Mouse (Mus musculus): Measurements from ENCODE around the gene Olfr71. TPM values are rescaled to one million over a fixed set of nuclear protein-coding genes. Genes with fewer than 3 reads are reported as not detected.

The Olfr71 gene
- polyA plus RNA-seq (2012; rRNA removed): not detected in 2 replicates

DNA sequence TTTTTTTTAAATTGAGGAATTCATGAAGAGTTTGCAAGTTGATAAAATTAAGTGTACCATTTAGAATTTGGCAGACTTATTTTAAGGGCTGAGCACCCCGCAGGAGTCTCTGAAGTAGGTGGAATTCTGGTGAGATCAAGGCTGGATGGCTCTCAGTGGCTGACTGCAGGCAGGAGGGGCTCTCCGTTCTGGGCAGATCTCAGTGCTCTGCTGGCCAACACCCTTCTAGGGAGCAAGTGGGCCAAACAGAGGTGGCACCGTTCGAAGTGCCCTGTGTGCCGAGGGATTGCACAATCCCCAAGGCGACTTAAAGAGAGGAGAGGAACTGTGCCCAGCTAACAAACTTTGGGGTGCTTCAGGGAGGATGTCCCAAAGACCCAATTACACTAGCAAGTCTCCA, at the start of gene Olfr71:
Gene Olfr71, minus strand, starts transcription at position 387 of the 400 bp plus-strand sequence.

GRCm38 (mm10) chr4:43729794-43730550, 19.9 kb upstream of the Olfr71 start, which contains the start of gene Spaar:
Gene Spaar (plus strand): TSS chr4:43730034.

DNA sequence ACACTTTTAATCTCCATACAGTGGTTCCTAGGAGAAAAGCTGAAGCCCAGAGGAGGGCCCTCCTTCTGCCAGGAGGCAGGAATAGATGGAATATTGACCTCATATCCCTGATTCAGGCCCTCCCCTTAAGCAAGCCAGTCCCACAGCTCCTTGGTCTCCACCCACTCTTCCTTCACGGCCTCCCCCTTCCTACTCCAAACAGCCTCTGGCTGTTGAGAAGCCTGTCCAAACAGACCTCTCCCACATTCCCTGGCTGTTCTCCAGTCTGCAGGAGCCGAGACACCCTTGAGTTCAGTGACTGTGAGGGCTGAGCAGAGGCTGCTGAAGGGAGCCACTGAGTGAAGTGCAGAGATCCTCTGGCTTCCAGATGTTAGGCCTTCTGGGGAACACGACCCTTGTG, 16.9 kb upstream of the Olfr71 start, which contains the start of gene Hrct1:
Gene Hrct1, plus strand, starts transcription at position 194 of the 400 bp plus-strand sequence.

GRCm38 (mm10) chr4:43700707-43701106, 9.3 kb downstream of the Olfr71 start, which contains the start of gene Olfr70:
Gene Olfr70 (minus strand): TSS chr4:43700807.

DNA sequence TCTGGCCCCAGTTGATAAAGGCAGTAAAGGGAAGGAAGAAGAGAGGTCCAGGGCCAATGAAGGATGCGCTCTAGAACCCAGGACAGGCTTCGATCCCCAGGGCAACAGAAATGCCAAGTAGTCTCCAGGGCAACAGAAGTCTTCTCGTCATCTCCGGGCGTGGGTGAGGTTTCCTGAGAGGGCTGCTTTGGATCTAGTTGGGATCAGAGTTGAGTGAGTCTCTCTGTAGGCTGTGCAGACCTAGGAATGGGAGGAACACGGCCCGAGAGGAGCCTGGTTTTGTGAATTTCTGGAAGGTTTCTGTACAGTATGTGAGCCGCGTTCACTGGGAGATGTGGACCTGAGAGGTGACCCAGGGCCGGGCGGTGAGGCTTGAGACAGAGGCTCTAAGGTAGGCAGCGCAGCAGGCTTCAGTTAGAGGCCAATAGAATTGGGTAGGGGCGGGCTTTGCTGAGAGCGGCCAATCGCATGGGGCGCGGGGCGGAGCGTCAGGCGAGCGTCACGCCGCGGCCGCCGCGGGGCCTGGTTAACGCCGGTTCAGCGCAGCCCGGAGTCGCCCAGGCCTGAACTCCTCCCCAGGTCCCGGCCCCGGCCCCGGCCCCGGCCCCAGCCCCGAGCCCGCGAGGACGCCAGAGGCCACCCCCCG, 41.1 kb downstream of the Olfr71 start, which contains the start of the genes Tmem8b and Fam221b:
Gene Tmem8b, plus strand, starts transcription at position 190 of the 646 bp plus-strand sequence.
Gene Fam221b, minus strand, starts transcription at position 364 of the 646 bp plus-strand sequence.

GRCm38 (mm10) chr4:43656339-43657109, 53.5 kb downstream of the Olfr71 start, which contains the start of gene Hint2:
Gene Hint2 (minus strand): TSS chr4:43656466.

Other genes starting within 250 kb of the Olfr71 start
- 0.54 and 1.1 TPM in 2 replicates for gene Sit1, start 226.5 kb downstream of the Olfr71 start, polyA plus RNA-seq (2012; rRNA removed)
- 347 and 577 TPM in 2 replicates for gene Ccdc107, start 217.4 kb downstream of the Olfr71 start, polyA plus RNA-seq (2012; rRNA removed)
- gene Arhgef39, start 210.6 kb downstream of the Olfr71 start, polyA plus RNA-seq (2012; rRNA removed): 49.5 and 64.1 TPM in 2 replicates
- 70.7 and 71.6 TPM in 2 replicates for gene Car9, start 203.3 kb downstream of the Olfr71 start, polyA plus RNA-seq (2012; rRNA removed)
- 199 and 235 TPM in 2 replicates for gene Tpm2, start 186.5 kb downstream of the Olfr71 start, polyA plus RNA-seq (2012; rRNA removed)
- 93.5 and 113 TPM in 2 replicates for gene Creb3, start 147.9 kb downstream of the Olfr71 start, polyA plus RNA-seq (2012; rRNA removed)
- 98.4 and 102 TPM in 2 replicates for gene Tln1, start 147.6 kb downstream of the Olfr71 start, polyA plus RNA-seq (2012; rRNA removed)
- 56.1 and 75.5 TPM in 2 replicates for gene Rgp1, start 131.5 kb downstream of the Olfr71 start, polyA plus RNA-seq (2012; rRNA removed)
- gene Gba2, start 131.4 kb downstream of the Olfr71 start, polyA plus RNA-seq (2012; rRNA removed): 13.0 and 13.3 TPM in 2 replicates
- gene Msmp, start 125.8 kb downstream of the Olfr71 start, polyA plus RNA-seq (2012; rRNA removed): 0.17 TPM in 1 of 2 replicates, not detected in the other
- gene Npr2, start 78.3 kb downstream of the Olfr71 start, polyA plus RNA-seq (2012; rRNA removed): 18.2 and 19.2 TPM in 2 replicates
- 1.1 and 1.9 TPM in 2 replicates for gene Spag8, start 56.7 kb downstream of the Olfr71 start, polyA plus RNA-seq (2012; rRNA removed)
- gene Hint2, start 53.8 kb downstream of the Olfr71 start, polyA plus RNA-seq (2012; rRNA removed): 72.2 and 79.4 TPM in 2 replicates
- 9.2 and 11.0 TPM in 2 replicates for gene Tmem8b, start 41.3 kb downstream of the Olfr71 start, polyA plus RNA-seq (2012; rRNA removed)
- gene Fam221b, start 41.1 kb downstream of the Olfr71 start, polyA plus RNA-seq (2012; rRNA removed): 0.10 TPM in 1 of 2 replicates, not detected in the other
- not detected in 2 replicates for gene Olfr70, start 9.4 kb downstream of the Olfr71 start, polyA plus RNA-seq (2012; rRNA removed)
- 2.2 and 3.1 TPM in 2 replicates for gene Hrct1, start 16.9 kb upstream of the Olfr71 start, polyA plus RNA-seq (2012; rRNA removed)
- 0.89 and 1.2 TPM in 2 replicates for gene Spaar, start 19.8 kb upstream of the Olfr71 start, polyA plus RNA-seq (2012; rRNA removed)
- not detected in 2 replicates for gene Olfr159, start 60.8 kb upstream of the Olfr71 start, polyA plus RNA-seq (2012; rRNA removed)
- 0.10 and 0.21 TPM in 2 replicates for gene Olfr156, start 113.6 kb upstream of the Olfr71 start, polyA plus RNA-seq (2012; rRNA removed)
- gene Olfr157, start 129.9 kb upstream of the Olfr71 start, polyA plus RNA-seq (2012; rRNA removed): 0.08 and 0.15 TPM in 2 replicates
- gene Olfr155, start 141.3 kb upstream of the Olfr71 start, polyA plus RNA-seq (2012; rRNA removed): not detected in 2 replicates
- 7.8 and 8.0 TPM in 2 replicates for gene Reck, start 165.3 kb upstream of the Olfr71 start, polyA plus RNA-seq (2012; rRNA removed)
- gene Glipr2, start 247.1 kb upstream of the Olfr71 start, polyA plus RNA-seq (2012; rRNA removed): 9.1 and 12.6 TPM in 2 replicates

All from colon, adult 2 months (tissue).